Mouse (Mus musculus) 416B (cell line): ENCODE results near the gene Tmem109.

ENCODE experiments used
- DNase-seq: peaks from one replicate; pipeline ENCODE4 v3.0.0; 2011; ENCODE audit warnings: low read depth

The Tmem109 gene

DNA sequence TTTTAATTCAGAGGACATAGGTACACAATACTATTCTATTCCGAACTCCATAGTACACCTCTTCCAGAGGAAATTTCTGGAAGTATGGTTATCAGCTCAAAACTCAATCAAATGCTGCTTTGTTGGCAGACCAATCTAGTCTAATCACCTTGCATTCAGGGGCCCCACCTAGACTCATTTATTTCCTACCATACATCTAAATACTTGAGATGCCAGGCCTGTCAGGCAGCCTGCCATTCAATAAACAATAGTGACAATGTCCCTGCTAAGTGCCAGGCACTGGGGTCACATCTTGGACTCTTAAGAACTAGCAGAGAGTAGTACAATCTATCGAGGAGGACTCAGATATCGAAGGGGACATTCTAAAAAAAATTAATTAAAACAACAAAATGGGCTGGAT lies 10.4 kb upstream of the Tmem109 start:
- DNase-seq, result no peak

DNA sequence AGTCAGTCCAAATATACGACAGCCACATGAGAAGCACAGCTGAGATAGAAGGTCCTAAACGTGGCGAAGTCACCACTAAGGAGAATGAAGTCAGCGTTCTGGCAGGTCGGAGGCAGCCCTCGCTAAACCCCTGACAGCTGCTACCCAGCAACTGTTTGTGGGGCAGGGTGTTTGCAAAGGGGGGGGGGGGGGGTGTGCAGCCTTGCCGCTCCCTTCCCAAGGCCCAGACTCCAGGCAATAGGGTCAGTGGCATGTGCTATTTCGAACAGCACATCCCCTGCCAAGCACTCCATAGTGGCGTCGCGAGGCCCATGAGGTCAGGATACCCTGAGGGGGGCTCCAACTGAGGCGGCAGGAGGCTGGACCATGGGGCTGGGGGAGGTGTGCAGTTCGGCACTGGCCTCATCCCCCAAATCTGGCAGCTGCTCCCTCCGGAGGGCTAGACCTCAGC lies 801 bp downstream of the Tmem109 start:
- DNase-seq, result peak; percentile 9

DNA sequence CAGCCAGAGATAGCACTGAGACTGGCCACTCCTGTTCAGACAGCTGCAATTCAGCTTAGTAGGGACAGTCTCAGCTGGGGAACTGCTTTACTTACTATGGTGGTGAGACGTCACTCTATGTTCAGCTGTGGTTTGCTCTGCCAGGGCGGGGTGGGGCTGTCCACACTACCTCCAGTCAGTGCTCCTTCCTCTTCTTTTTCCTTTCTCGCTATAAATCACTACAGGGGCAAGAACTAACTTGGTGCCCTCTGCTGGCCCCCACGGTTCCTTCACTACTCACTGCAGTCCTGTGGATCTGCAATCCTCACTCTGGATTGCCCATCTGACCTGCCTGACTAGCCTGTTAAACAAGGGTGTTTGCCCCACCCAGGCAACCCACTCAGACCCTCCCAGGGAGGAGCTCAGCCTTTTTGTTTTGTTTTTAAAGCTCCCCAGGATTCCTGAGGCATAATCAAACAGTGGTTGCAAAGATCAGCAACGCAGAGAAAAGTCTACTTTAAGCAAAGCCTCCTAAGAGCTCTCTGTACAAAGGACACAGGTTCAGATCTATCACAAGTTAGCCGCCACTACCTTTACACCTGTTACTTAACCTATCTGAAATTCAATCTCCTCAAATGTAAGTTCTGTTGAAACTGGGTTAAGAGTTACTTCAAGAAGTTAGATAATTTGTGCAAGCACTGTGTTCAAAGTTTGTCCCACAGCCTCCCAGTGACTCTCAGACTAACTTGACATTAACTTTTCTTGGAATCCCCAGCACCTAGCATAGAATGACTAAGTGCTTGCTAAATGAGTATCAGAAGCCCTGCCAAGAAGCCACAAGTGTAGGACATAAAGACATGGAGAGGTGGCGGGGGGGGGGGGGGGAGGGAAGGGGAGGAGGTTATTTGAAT lies 1.5 kb downstream of the Tmem109 start:
- peak; percentile 73 for DNase-seq

DNA sequence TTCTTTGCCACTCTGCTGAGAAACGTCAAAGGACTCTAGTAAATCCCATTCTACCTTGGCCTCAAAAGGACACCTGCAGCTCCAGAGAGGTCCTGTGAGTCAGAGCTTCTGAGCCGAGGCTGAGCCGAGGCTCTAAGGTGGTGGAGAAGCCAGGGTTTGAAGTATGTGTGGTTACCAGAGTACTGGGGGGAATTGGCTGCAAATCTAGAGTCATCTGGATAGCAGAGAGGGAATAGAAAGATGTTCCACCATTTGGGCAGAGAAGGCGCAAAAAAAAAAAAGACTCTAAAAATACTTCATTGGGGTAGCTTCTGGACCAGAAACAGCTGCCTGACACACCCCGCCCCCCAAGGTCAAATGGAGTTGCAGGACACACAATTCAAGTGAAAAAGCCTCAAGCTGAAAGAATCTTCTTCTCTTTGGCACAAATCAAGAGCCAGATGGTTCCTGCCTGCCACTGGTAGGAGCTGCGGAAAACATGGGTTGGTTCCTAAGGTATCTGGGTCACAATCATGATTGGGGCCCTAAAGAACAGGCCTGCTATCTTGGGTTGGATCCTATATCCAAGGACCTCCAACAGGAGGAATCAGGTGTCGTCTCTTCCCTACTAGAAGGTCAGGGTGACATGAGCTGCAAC lies 3.5 kb downstream of the Tmem109 start:
- DNase-seq, result no peak

DNA sequence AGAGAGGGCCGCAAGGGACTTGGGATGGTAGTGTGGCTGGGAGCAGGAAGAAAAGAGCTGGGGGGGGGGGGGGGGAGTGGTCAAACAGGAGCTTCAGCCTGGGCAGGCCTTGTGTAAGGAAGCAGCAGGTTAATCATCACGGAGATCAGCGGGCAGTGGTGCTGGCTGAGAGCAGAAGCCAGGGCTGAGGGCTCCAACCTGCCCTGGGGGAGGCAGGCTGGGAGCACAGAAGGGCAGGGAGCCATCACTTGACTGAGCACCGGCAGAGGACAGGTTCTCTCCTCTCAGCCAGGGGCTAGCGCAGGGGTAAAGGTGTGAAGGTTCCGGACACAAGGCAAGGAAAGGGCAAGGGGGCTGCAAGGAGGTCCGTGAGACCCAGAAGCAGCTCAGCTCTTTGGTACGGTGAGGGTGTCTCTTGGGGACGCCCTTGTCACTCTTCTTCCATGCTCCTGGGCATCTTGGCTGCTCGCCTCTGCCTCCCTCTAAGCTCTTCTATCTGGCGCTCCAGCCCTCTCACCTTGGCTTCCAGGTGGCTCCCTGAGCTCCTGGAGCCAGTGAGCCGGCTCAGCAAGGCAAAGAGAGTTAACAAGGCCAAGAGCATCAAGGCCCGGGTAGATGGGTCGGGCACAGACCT lies 10.4 kb downstream of the Tmem109 start:
- DNase-seq, result no peak

DNA sequence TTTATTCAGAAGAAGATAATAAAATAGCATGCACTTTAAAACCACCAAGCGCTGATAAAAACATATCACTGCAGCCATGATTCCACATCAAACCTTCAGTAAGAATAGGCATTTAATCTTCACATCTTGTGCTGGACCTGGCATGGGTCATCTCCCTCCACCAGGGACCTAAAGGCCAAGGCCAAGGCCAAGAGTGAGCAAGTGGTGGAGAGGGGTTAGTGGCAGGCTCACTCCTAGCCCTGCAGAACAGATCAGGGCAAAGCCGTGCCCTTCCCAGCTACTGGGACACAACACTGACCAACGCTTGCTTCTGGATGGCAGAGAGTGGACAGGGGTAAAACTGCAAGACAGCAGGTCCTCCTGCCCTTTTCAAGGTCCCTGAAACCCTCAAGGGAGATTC lies 11.1 kb downstream of the Tmem109 start:
- DNase-seq, result no peak

DNA sequence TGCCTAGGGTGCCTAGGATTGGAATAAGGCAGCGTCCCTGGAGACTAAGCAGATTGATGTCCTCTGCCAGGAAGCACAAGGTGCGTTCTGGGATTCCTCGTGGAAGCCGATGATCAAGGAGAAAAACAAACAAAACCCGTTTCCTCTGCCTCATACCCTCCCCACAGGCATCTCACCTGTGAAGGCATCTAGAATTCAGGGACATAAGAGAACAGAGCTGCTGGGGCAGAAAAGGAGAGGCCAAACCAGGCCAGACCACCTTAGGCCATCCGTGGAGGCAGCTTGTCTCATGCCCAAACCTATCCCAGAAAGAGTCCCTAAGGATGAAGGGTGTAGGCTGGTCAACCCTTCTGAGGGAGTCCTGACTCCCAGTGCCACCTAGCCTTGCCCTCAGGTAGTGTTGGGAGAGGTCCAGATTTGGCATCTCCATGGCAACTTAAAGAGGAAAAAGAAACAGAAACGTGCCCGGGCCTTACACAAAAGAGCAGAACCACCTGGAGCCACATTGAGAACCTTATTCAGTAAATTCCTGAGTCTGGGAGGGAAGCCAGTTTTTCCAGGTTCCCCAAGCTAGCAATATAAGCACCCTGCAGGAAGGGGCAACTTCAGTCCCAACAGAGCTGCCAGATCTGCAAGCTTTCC lies 11.8 kb downstream of the Tmem109 start, which contains the start of gene Tmem132a:
Gene Tmem132a (minus strand): TSS at position 55 of the 642 bp plus-strand sequence.
- no peak for DNase-seq

DNA sequence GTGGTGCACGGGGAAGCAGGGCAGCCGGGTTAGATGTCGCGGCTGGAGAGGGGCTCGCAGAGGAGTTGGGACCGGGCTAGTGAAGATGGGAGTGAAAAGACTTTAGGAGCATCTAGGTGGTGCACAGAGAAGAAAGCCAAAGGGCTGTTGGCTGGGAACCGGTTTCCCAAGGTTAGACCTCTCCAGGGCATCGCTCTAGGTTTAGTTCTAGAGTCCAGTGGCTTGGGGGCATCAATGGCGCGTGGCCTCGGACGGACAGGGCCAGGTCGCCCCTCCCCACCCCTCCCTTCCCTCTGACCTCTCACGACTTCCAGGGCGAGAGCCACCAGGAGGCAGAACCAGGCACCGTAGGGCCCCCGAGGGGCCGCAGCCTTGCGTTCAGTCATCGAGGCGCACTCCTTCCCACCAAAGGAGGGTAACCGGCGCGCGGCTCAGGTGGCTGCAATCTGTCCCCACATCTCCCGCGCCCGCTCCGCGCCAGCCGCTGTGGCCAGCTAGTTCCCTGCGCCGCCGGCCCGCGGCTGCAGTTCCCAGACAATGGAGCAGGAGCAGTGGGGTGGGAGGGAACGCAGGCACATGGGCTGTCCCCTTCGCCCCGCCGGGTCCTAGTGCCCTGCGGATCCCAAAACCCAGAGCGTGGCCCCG lies 12.4 kb downstream of the Tmem109 start:
- DNase-seq, result no peak

DNA sequence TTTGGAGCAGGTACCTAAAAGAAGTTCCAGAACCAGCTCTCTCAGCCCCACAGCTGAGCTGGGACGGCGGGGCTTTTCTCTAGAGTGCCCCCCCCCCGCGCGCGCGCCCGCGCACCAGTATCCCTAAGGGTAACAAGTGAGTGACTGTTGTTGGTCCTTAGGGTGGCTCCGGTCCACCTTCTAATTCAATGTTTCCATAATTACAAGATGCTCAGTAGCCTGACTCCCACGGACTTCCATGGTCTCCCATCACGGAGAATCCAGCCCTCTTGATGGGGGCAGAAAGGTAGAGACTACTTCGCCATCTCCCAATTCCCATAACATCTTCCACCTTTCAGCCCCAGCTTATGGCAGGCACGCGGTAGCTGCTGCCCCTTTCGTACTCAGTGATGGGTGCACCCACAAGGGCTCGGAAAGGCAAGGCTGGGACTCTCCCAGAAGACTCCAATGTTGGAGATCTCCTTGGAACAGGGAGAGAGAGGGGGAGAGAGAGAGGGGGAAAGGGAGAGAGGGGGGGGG lies 13.1 kb downstream of the Tmem109 start:
- DNase-seq, result no peak

DNA sequence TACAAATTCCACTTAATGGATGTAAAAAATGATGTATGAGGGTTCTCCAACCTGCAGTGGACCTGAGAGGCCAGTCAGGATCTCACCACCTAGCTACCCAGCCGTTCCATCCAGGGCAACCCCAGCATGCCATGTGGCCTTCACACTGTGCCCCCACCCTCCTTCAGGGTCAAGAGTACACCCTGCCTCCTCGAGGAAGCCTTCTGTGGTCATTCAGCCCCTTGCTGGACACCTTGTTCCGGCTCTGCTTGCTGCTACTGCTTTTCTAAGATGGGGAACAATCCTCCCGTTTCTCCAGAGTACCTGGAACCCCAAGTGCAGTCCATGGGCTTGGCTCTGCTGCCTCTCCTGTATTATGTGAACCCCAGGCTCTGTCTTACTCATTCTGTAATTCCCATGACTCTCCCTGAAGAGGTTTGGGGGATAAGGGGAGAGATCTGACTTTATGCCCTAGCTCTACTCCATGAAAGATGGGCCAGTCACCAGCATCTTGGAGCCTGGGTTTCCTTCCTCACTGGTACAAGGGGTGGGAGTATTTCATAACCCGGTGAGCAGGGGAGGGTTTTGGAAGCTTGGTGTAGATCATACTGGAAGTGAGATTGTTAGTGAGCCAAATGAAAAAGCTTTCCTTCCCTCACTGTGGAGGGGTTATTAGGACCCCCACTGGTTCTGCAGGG lies 13.7 kb downstream of the Tmem109 start:
- no peak for DNase-seq

DNA sequence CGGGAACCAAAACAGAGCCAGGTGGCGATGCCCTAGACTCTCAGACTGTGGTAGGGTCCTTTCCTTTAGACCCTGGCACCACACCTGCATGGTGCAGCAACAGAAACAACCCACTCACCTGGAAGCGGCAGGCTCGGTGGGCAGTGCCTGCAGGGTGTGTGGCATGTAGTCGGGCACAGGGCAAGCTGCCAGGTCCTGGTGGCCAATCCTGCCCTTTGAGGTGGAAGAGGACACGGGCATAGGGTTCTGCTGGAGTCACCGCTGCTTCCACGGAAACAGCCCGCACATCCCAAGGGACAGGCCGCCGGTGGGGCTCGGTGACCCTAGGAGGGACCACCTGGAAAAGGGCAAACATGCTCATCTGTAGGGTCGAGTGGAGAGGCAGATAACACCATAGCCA lies 15.4 kb downstream of the Tmem109 start:
- no peak for DNase-seq

DNA sequence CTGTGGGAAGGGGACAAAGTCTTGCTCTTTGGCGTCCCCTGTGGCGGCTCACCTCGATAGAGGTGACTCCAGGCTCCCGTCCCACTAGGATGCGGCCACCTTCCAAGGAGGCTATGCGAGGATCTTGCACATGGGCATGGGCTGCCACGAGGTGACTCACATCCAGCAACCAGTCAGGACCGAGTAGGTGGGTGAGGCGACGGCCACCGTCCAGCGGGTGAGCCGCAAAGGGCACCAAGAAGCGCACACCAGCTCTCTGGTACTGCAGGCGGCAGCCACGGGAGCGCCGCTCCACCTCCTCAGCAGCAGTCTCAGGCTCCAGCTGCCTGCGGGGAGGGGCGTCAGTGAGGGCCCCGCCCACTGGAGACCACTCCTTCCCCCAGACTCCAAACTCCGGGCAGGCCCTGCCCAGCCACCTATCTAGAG lies 21.7 kb downstream of the Tmem109 start:
- no peak for DNase-seq

DNA sequence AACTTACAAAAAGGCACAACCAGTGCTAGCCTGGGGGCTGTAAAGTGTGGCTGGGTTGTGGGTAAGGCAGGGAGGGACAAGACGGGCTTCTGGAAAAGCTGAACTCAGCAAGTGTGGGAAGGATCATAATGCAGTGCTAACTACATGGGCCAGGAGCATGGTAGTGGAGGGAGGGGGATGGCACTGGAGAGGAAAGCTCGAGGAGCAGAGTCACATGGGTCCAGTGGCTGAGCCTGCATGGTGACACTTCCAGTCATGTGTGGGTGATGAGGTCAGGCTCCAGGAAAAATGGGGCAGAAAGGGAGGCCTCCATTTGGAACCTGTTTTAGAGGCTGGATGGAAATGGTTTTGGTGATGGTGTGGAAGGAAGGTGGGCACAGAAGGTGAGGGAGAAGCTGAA lies 25.3 kb downstream of the Tmem109 start:
- no peak for DNase-seq

DNA sequence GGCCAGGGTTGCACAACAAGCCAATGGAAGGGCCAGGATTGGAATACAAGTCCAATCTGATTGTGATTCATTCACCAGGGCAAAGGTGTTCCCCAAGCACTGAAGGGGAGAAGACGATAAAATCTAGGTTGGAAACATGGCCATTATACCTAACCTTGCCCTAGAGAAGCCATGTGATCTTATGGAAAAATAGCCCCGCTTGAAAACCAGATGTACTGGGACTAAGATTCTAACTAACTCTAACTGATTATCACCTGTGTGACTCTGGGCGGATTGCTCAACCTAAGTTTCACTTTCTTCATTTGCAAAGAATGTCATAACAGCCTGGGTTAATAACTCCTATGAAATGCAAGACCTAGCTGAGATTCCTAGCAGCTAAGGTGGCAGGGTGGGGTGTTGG lies 26.4 kb downstream of the Tmem109 start:
- DNase-seq, result no peak

DNA sequence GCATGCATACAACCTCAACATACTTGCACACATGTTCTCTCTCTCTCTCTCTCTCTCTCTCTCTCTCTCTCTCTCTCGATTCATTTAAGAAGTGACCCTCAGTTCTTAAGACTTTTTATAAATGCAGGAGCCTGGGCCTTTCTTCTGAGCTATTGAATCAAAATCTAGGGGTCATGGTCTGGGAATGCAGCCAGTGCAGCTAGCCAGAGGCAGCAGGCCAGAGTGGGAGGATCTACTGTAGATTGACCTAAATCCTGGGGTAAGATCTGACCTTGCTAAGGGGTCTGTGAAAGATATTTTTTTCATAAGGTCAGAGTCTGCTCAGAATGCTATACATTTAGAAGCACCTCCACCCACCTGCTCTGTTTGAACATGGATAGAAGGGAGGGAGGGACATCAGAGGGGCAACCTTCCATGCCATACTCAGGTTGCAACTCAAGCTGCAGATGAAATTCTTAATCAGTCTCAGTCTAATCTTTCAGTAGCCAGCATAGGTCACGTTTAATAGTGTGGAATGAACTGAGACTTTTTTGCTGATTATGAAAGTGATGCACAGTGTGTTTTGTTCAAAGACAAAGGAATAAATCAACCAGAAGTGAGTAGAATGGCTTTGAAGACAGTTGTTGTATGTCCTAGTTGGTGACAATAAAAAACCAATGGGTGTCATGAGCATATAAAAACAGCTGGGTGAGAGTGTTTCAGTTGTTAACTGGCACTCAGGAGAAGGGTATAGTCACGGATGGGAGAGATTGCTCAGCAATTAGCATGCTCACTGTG lies 34.3 kb downstream of the Tmem109 start:
- no peak for DNase-seq

DNA sequence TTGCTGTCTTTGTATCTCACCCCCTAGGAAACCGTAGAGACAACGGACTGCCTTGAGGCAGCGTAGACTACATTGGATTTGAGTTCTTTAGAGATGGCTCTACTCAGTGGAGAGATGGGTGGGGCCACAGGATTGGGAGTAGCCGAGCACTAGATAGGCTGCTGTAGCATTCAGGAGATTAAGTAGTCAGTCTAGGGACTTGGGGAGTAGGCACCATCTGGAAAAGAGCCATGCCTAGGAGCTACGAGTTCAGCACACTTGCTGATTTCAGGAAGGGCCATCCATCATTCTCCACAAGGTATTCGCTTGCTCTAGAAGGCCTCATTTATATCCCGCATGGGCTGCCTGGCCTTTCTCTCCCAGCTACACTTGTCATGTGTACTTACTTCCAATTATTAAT lies 35.7 kb downstream of the Tmem109 start:
- DNase-seq, result no peak

DNA sequence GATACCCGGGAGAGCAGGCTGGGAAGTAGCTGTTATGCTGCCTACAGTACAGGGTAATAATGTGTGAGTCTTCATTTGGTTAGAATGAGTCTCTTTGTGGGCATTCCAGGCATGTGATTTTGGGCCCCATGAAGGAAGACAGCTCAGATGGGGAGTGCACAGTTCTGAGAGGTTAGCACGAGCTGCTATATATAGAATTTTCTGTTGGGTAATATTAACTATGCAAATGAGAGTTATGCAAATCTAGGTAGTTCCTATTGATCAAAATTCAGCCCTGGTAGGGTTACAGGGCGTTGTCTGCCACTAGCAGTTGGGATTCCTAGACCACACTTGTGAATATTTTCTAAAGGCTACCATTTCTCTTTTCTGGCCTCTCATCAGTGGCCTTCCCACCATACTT lies 36.3 kb downstream of the Tmem109 start:
- DNase-seq, result no peak

DNA sequence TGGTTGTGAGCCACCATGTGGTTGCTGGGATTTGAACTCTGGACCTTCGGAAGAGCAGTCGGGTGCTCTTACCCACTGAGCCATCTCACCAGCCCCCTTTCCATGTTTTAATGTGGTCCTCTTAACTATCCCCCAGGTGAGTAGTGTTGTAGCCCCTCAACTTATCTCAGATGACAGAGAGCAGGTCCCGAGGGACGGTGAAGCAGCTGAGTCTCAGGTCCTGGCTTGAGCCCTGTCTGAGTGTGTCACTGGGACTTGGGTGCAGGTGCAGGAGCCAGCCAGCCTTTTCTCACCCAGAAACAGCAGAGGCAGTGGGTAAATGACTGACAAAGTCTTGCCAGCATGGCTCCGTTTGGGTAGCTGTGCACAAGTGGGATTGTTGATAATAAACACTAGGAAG lies 37.6 kb downstream of the Tmem109 start:
- no peak for DNase-seq

DNA sequence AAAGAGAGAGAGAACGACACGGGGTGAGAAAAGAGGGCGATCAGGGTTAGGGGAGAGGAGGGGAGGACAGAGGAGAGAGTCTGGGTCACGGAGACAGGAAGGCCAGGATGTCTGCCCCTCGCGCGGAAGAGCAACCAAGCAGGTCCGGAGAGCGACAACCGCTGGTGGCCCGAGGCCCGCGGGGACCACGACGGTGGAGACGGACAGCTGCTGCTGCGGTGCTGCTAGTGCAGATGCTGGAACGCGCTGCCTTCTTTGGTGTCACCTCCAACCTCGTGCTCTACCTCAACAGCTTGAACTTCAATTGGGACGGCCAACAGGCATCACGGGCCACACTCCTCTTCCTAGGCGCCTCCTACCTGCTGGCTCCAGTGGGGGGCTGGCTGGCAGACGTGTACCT lies 38.9 kb downstream of the Tmem109 start:
- no peak for DNase-seq
